Mouse (Mus musculus): ENCODE data around the gene Cdc16. TPM values are rescaled to one million over a fixed set of nuclear protein-coding genes. Genes with fewer than 3 reads are reported as not detected.
A peak's percentile ranks its signal among the peaks of the same experiment; 100 is the strongest.
"Not testable (repeated sequence)": the region's sequence is repeated elsewhere in the genome, so short reads cannot be mapped to it uniquely, and the experiment has no call there.

Gene Cdc16
- 158 and 207 TPM in 2 replicates for polyA plus RNA-seq (2014; fragmentation: Nextera tagmentation; extraction: Ambion mirVana)

- Histone ChIP-seq H3K27me3 (ENCODE audit: control insufficient read depth, insufficient read depth, low read length) (no peaks in the 10 kb centered on the region), H3K36me3 (ENCODE audit: control insufficient read depth, insufficient read depth, low read length) (peaks cover 17% of the 10 kb centered on the region), H3K27ac (replicated peaks; ENCODE audit: low read depth, low read length) (peak within 1 kb of the TSS; percentile 81), H3K4me3 (replicated peaks; ENCODE audit: low read depth, low read length) (peak within 1 kb of the TSS; percentile 100), H3K9ac (replicated peaks; ENCODE audit: low read length) (peak within 1 kb of the TSS; percentile 95), H3K4me1 (ENCODE audit: control insufficient read depth, insufficient read depth, low read length) (peaks cover 12% of the 10 kb centered on the region; the same call in 1 of the 2 replicates), H3K9me3 (ENCODE audit: control insufficient read depth, low read length) (no peaks in the 10 kb centered on the region), H3K4me2 (ENCODE audit: low read length) (peak within 1 kb of the TSS; percentile 60)
- ATAC-seq (ENCODE audit: low FRiP score, low TSS enrichment), result peak; percentile 95
- 9% methylated on average over 40 of the region's 40 CpGs for WGBS
- peak; percentile 96 for DNase-seq
Observed at GRCm38 (mm10) chr8:13756982-13757804, at the start of gene Cdc16. Gene Cdc16 (plus strand): TSS chr8:13757676.

DNA sequence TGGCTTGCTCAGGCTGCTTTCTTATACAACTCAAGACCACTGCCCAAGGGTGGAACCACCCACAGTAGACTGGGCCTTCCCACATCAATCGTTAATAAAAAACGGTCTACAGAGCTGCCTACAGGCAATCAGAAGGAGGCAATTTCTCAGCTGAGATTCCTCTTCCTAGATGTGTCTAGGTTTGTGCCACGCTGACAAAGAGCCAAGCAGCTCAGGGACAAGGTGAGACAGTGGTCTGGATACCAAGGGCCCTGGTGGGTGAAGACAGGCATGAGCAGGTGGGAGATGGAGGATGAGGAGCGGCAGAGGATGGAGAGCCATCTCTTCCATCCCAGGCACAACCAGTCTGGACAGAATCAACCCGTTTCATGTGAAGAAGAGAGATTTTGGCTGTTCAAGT is 49.0 kb upstream of the Cdc16 start:
- no peak for ATAC-seq (ENCODE audit: low FRiP score, low TSS enrichment)
- 89% methylated on average over 5 of the region's 5 CpGs for WGBS
- no peak for DNase-seq

GRCm38 (mm10) chr8:13718980-13719379 is 38.5 kb upstream of the Cdc16 start:
- Histone ChIP-seq H3K36me3 (ENCODE audit: control insufficient read depth, insufficient read depth, low read length) (no peaks in the 10 kb centered on the region), H3K4me1 (ENCODE audit: control insufficient read depth, insufficient read depth, low read length) (no peaks in the 10 kb centered on the region), H3K4me3 (replicated peaks; ENCODE audit: low read depth, low read length) (no peak overlapping the region), H3K27me3 (ENCODE audit: control insufficient read depth, insufficient read depth, low read length) (no peaks in the 10 kb centered on the region), H3K9me3 (ENCODE audit: control insufficient read depth, low read length) (no peaks in the 10 kb centered on the region), H3K4me2 (ENCODE audit: low read length) (no peak overlapping the region), H3K27ac (replicated peaks; ENCODE audit: low read depth, low read length) (no peak overlapping the region), H3K9ac (replicated peaks; ENCODE audit: low read length) (no peak overlapping the region)
- ATAC-seq (ENCODE audit: low FRiP score, low TSS enrichment), result no peak
- WGBS, result 91% methylated on average over 8 of the region's 8 CpGs
- no peak for DNase-seq

More for the DNA sequence above, 49.0 kb upstream of the Cdc16 start:
- Histone ChIP-seq H3K36me3 (ENCODE audit: control insufficient read depth, insufficient read depth, low read length) (no peaks in the 10 kb centered on the region), H3K27me3 (ENCODE audit: control insufficient read depth, insufficient read depth, low read length) (no peaks in the 10 kb centered on the region), H3K4me3 (replicated peaks; ENCODE audit: low read depth, low read length) (no peak overlapping the region), H3K9me3 (ENCODE audit: control insufficient read depth, low read length) (no peaks in the 10 kb centered on the region), H3K4me2 (ENCODE audit: low read length) (no peak overlapping the region), H3K4me1 (ENCODE audit: control insufficient read depth, insufficient read depth, low read length) (peaks cover 11% of the 10 kb centered on the region; the same call in 1 of the 2 replicates), H3K9ac (replicated peaks; ENCODE audit: low read length) (no peak overlapping the region), H3K27ac (replicated peaks; ENCODE audit: low read depth, low read length) (no peak overlapping the region)

- Histone ChIP-seq H3K9me3 (ENCODE audit: control insufficient read depth, low read length) (no peaks in the 10 kb centered on the region), H3K4me3 (replicated peaks; ENCODE audit: low read depth, low read length) (no peak overlapping the region)
Observed at GRCm38 (mm10) chr8:13725722-13726121, 31.8 kb upstream of the Cdc16 start.

GRCm38 (mm10) chr8:13727469-13728094 is 29.9 kb upstream of the Cdc16 start:
- H3K4me2 ChIP-seq (ENCODE audit: low read length), result no peak overlapping the region
- no peaks in the 10 kb centered on the region for H3K36me3 ChIP-seq (ENCODE audit: control insufficient read depth, insufficient read depth, low read length)
- no peak for ATAC-seq (ENCODE audit: low FRiP score, low TSS enrichment)
- WGBS, result 73% methylated on average over 10 of the region's 10 CpGs
- no peaks in the 10 kb centered on the region for H3K9me3 ChIP-seq (ENCODE audit: control insufficient read depth, low read length)
- no peak overlapping the region for H3K27ac ChIP-seq (replicated peaks; ENCODE audit: low read depth, low read length)
- no peak overlapping the region for H3K4me3 ChIP-seq (replicated peaks; ENCODE audit: low read depth, low read length)
- no peaks in the 10 kb centered on the region for H3K4me1 ChIP-seq (ENCODE audit: control insufficient read depth, insufficient read depth, low read length)
- H3K9ac ChIP-seq (replicated peaks; ENCODE audit: low read length), result no peak overlapping the region
- DNase-seq, result no peak
- H3K27me3 ChIP-seq (ENCODE audit: control insufficient read depth, insufficient read depth, low read length), result no peaks in the 10 kb centered on the region

More at GRCm38 (mm10) chr8:13725722-13726121, 31.8 kb upstream of the Cdc16 start:
- DNase-seq (peak; percentile 82), ATAC-seq (ENCODE audit: low FRiP score, low TSS enrichment) (no peak)
- H3K27ac ChIP-seq (replicated peaks; ENCODE audit: low read depth, low read length), result no peak overlapping the region
- H3K4me2 ChIP-seq (ENCODE audit: low read length), result no peak overlapping the region
- H3K4me1 ChIP-seq (ENCODE audit: control insufficient read depth, insufficient read depth, low read length), result no peaks in the 10 kb centered on the region
- no peaks in the 10 kb centered on the region for H3K27me3 ChIP-seq (ENCODE audit: control insufficient read depth, insufficient read depth, low read length)
- H3K36me3 ChIP-seq (ENCODE audit: control insufficient read depth, insufficient read depth, low read length), result no peaks in the 10 kb centered on the region
- no peak overlapping the region for H3K9ac ChIP-seq (replicated peaks; ENCODE audit: low read length)

DNA sequence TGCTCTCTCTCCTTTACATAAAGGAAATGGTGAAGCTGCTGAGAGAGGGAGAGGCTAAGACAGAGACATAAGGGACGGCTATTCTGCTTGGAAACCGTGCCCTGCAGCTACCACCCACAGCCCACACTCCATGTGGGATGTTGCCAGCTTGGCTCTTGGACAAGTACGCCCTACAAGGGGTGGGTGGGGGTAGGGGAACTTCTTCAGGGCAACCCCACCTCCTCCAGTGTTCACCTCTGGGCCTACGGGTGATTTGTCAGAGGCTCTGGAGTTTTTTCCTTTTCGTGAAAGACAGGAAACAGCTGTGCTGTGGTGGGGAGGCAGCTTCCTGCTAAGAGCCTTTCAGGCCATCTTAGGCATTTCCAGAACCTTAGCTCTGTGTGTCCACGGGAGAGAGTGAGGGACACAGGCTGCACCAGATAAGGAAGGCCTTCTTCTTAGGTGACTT is 17.1 kb upstream of the Cdc16 start:
- no peak overlapping the region for H3K4me3 ChIP-seq (replicated peaks; ENCODE audit: low read depth, low read length)

GRCm38 (mm10) chr8:13740817-13741613 is 16.5 kb upstream of the Cdc16 start:
- no peak for ATAC-seq (ENCODE audit: low FRiP score, low TSS enrichment)
- WGBS, result 88% methylated on average over 7 of the region's 7 CpGs
- no peaks in the 10 kb centered on the region for H3K36me3 ChIP-seq (ENCODE audit: control insufficient read depth, insufficient read depth, low read length)

More for the DNA sequence above, 17.1 kb upstream of the Cdc16 start:
- Histone ChIP-seq H3K27me3 (ENCODE audit: control insufficient read depth, insufficient read depth, low read length) (no peaks in the 10 kb centered on the region), H3K9me3 (ENCODE audit: control insufficient read depth, low read length) (no peaks in the 10 kb centered on the region), H3K9ac (replicated peaks; ENCODE audit: low read length) (no peak overlapping the region), H3K27ac (replicated peaks; ENCODE audit: low read depth, low read length) (no peak overlapping the region), H3K4me1 (ENCODE audit: control insufficient read depth, insufficient read depth, low read length) (no peaks in the 10 kb centered on the region), H3K4me2 (ENCODE audit: low read length) (no peak overlapping the region), H3K36me3 (ENCODE audit: control insufficient read depth, insufficient read depth, low read length) (no peaks in the 10 kb centered on the region)
- WGBS, result 65% methylated on average over 6 of the region's 6 CpGs
- no peak for ATAC-seq (ENCODE audit: low FRiP score, low TSS enrichment)
- no peak for DNase-seq

GRCm38 (mm10) chr8:13746212-13746611 is 11.3 kb upstream of the Cdc16 start:
- not testable (repeated sequence) for H3K4me3 ChIP-seq (replicated peaks; ENCODE audit: low read depth, low read length); H3K4me2 ChIP-seq (ENCODE audit: low read length); H3K9me3 ChIP-seq (ENCODE audit: control insufficient read depth, low read length); H3K9ac ChIP-seq (replicated peaks; ENCODE audit: low read length); ATAC-seq (ENCODE audit: low FRiP score, low TSS enrichment); H3K27me3 ChIP-seq (ENCODE audit: control insufficient read depth, insufficient read depth, low read length); DNase-seq; H3K4me1 ChIP-seq (ENCODE audit: control insufficient read depth, insufficient read depth, low read length); H3K36me3 ChIP-seq (ENCODE audit: control insufficient read depth, insufficient read depth, low read length); H3K27ac ChIP-seq (replicated peaks; ENCODE audit: low read depth, low read length)
- WGBS, result 93% methylated on average over 5 of the region's 6 CpGs

More at GRCm38 (mm10) chr8:13740817-13741613, 16.5 kb upstream of the Cdc16 start:
- no peak for DNase-seq
- Histone ChIP-seq H3K27me3 (ENCODE audit: control insufficient read depth, insufficient read depth, low read length) (no peaks in the 10 kb centered on the region), H3K4me3 (replicated peaks; ENCODE audit: low read depth, low read length) (no peak overlapping the region), H3K9me3 (ENCODE audit: control insufficient read depth, low read length) (no peaks in the 10 kb centered on the region), H3K4me1 (ENCODE audit: control insufficient read depth, insufficient read depth, low read length) (no peaks in the 10 kb centered on the region), H3K9ac (replicated peaks; ENCODE audit: low read length) (no peak overlapping the region), H3K27ac (replicated peaks; ENCODE audit: low read depth, low read length) (no peak overlapping the region), H3K4me2 (ENCODE audit: low read length) (no peak overlapping the region)
